Mouse (Mus musculus) myocyte (in vitro differentiated cells): Measurements from ENCODE around the gene Nt5c2.
A peak's percentile ranks its signal among the peaks of the same experiment; 100 is the strongest.

Experiments
- E2F4 ChIP-seq: IDR thresholded peaks from one replicate; pipeline ENCODE4 v1.6.1; 2011; ENCODE audit warnings: mild to moderate bottlenecking, control low read depth, moderate library complexity; ENCODE audit not compliant: insufficient read depth
- MAX ChIP-seq: IDR thresholded peaks from one replicate; pipeline ENCODE4 v1.6.1; 2011; ENCODE audit warnings: low read depth, mild to moderate bottlenecking, control low read depth
- MYOG ChIP-seq, 3 experiments: IDR thresholded peaks; one replicate each; pipeline ENCODE4 v1.6.1; 2011; ENCODE audit warnings: control low read depth in 2 of 3, low read depth in 2 of 3, mild to moderate bottlenecking in 2 of 3; ENCODE audit not compliant: insufficient read length in 2 of 3, control insufficient read depth in 1 of 3, insufficient read depth in 1 of 3
- POLR2A ChIP-seq: IDR thresholded peaks from one replicate; pipeline ENCODE4 v1.6.1; 2011; ENCODE audit warnings: low read depth, mild to moderate bottlenecking, control low read depth, moderate library complexity; ENCODE audit not compliant: insufficient read length
- SRF ChIP-seq: IDR thresholded peaks from one replicate; pipeline ENCODE4 v1.6.1; 2011; ENCODE audit warnings: low read depth; ENCODE audit not compliant: control insufficient read depth, insufficient read length
- TCF12 ChIP-seq: IDR thresholded peaks from one replicate; pipeline ENCODE4 v1.6.1; 2011; ENCODE audit warnings: mild to moderate bottlenecking, control low read depth; ENCODE audit not compliant: poor library complexity, insufficient read depth, severe bottlenecking

- peak; percentile 6 to 87 (median 80) for TF ChIP-seq MYOG (IDR thresholded peaks at IDR 0.05; ENCODE audit: control insufficient read depth in 1 of 3, insufficient read depth in 1 of 3, insufficient read length in 2 of 3, low read depth in 2 of 3)
- no peak for TF ChIP-seq POLR2A
- TF ChIP-seq SRF, result no peak
- no peak for TF ChIP-seq MAX
- TF ChIP-seq TCF12, result no peak
- TF ChIP-seq E2F4, result no peak
These were observed 80.9 kb downstream of the Nt5c2 start for GRCm38 (mm10) chr19:46934025-46934424.
